Mouse (Mus musculus): ENCODE data around the gene Aqp7. TPM values are rescaled to one million over a fixed set of nuclear protein-coding genes. Genes with fewer than 3 reads are reported as not detected.

Aqp7 gene
- polyA plus RNA-seq, 1 experiment from 2014 or later: not detected

DNA sequence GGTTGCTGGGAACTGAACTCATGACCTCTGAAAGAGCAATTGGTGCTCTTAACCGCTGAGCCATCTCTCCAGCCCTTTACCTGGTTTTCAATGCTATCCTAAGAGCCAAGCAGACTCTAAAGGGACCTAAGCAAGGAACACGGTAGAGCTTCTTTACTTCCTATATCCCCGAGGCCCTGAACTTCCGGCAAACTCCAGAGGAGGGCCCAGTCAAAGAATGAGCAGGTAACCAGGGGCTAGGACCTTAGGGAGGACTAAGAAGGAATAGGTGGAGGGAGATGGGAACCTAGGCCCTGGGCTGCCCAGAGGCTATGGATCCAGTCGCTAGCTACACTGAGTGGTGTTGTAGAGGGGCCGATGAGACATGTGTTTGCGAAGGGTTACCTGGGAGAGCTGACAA lies 3.8 kb upstream of the Aqp7 start:
- no peaks in the 10 kb centered on the region for H3K9me3 ChIP-seq (ENCODE audit: control insufficient read depth, low read length)
- no peaks in the 10 kb centered on the region for H3K27me3 ChIP-seq (ENCODE audit: control insufficient read depth, insufficient read depth, low read length)
- DNase-seq (ENCODE audit: low spot score) (no peak), ATAC-seq (replicated peaks; ENCODE audit: low FRiP score) (no peak)
- no peak overlapping the region for H3K9ac ChIP-seq (ENCODE audit: low read length)
- H3K27ac ChIP-seq (ENCODE audit: low read depth, low read length): no peak overlapping the region
- no peak overlapping the region for H3K4me2 ChIP-seq (ENCODE audit: low read depth, low read length, severe bottlenecking)
- 75% methylated on average over 7 of the region's 7 CpGs for WGBS
- H3K4me1 ChIP-seq (replicated peaks; ENCODE audit: control insufficient read depth, insufficient read depth, low read length): no peaks in the 10 kb centered on the region
- H3K4me3 ChIP-seq (ENCODE audit: low read depth, low read length): no peak overlapping the region
- no peaks in the 10 kb centered on the region for H3K36me3 ChIP-seq (ENCODE audit: control insufficient read depth, insufficient read depth, low read length)

DNA sequence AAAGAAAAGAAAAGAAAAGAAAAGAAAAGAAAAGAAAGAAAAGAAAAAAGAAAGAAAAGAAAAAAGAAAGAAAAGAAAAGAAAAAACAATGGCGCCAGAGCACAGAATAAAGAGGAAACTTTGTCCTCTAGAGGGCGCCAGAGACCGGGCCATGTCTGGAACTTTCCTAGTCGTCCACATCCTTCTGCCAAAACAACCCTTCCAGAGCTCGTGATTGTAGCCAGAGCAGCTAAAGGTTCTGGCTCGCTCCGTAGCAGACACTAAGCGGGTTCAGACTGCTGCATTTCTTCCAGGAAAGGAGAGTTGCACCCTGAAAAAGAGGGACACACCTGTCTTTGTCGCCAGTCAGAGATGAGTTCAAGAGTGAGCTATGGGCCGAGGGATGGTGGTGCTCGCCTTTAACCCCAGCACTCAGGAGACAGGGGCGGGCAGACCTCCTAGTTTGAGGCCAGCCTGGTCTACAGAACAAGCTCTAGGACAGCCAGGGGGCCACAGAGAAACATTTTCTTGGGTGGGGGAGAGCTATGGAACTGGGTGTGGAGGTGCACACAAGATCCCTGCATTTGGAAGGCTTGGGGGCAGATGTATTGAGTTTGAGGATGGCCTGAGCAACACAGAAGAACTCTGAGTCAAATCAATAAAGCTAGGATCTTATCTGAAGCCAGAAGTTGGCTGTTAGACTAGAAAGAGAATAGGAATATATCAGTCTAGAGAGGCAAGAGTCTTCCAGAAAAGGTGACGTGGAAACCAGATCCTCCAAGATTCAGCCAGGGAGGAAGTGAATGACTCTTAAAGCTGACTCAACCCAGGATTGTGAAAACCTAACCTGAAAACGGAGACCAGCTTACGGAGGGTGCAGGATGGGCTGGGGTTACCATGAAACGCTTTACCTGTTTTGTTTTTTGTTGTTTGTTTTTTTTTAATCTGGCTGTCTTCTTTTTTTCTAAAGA lies 3.1 kb upstream of the Aqp7 start:
- Histone ChIP-seq H3K36me3 (ENCODE audit: control insufficient read depth, insufficient read depth, low read length) (no peaks in the 10 kb centered on the region), H3K9me3 (ENCODE audit: control insufficient read depth, low read length) (no peaks in the 10 kb centered on the region), H3K27ac (ENCODE audit: low read depth, low read length) (no peak overlapping the region), H3K9ac (ENCODE audit: low read length) (peak overlapping the region; percentile 39; the same call in 1 of the 2 replicates), H3K4me2 (ENCODE audit: low read depth, low read length, severe bottlenecking) (peak overlapping the region; percentile 36), H3K27me3 (ENCODE audit: control insufficient read depth, insufficient read depth, low read length) (no peaks in the 10 kb centered on the region), H3K4me1 (replicated peaks; ENCODE audit: control insufficient read depth, insufficient read depth, low read length) (no peaks in the 10 kb centered on the region), H3K4me3 (ENCODE audit: low read depth, low read length) (no peak overlapping the region)
- peak; percentile 89 for DNase-seq (ENCODE audit: low spot score)
- peak; percentile 66; the same call in 1 of the 2 replicates for ATAC-seq (replicated peaks; ENCODE audit: low FRiP score)
- WGBS: 38% methylated on average over 16 of the region's 16 CpGs

DNA sequence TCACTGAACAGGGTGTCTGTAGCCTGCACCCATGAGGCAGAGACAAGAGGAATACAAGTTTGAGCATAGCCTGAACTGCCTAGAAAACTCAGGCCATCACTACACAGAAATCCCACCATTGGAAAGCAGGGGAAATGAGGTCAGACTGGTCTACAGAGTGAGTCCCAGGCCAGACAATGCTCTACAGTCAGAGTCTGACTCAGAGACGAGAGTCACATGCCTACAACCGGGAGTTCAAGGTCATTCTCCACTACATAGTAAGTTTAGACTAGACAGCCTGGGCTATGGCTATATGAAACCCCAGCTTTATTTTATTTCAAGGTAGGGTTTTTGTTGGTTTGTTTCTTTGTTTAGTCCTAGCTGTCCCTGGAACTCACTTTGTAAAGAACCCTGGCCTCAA lies 987 bp upstream of the Aqp7 start:
- H3K9me3 ChIP-seq (ENCODE audit: control insufficient read depth, low read length): no peaks in the 10 kb centered on the region
- H3K4me2 ChIP-seq (ENCODE audit: low read depth, low read length, severe bottlenecking): no peak overlapping the region
- no peaks in the 10 kb centered on the region for H3K27me3 ChIP-seq (ENCODE audit: control insufficient read depth, insufficient read depth, low read length)
- H3K4me3 ChIP-seq (ENCODE audit: low read depth, low read length): no peak overlapping the region
- DNase-seq (ENCODE audit: low spot score): no peak
- 68% methylated on average over 2 of the region's 2 CpGs for WGBS
- no peak for ATAC-seq (replicated peaks; ENCODE audit: low FRiP score)
- H3K9ac ChIP-seq (ENCODE audit: low read length): no peak overlapping the region
- H3K27ac ChIP-seq (ENCODE audit: low read depth, low read length): no peak overlapping the region
- H3K4me1 ChIP-seq (replicated peaks; ENCODE audit: control insufficient read depth, insufficient read depth, low read length): no peaks in the 10 kb centered on the region
- H3K36me3 ChIP-seq (ENCODE audit: control insufficient read depth, insufficient read depth, low read length): no peaks in the 10 kb centered on the region

DNA sequence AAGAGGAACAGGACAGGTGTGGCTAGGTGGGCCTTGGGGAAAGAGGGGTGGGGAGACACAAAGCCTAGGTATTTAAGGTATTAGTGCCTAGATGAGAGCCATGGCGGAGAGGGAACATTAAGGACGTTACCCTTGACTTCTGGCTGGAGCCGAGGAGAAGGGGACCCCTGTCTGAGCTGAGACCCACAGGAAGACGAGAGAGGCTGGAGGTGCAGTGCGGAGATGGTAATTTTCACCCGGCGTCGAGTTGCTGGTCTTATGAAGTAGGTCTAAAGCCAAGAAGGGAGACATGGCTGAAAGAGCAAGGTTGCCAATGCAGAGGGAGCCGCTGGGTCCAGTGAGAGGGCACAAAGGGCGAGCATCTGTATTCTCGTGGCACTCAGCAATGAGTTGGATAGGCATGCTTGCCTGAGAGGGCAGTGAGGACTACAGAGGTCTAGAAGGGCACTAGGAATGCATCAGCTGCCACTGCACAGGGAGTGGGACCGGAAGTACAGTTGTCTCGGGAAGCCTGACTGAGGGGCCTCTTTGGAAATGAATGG lies 1.6 kb downstream of the Aqp7 start:
- Histone ChIP-seq H3K27ac (ENCODE audit: low read depth, low read length) (no peak overlapping the region), H3K27me3 (ENCODE audit: control insufficient read depth, insufficient read depth, low read length) (no peaks in the 10 kb centered on the region), H3K36me3 (ENCODE audit: control insufficient read depth, insufficient read depth, low read length) (no peaks in the 10 kb centered on the region), H3K4me3 (ENCODE audit: low read depth, low read length) (no peak overlapping the region), H3K4me1 (replicated peaks; ENCODE audit: control insufficient read depth, insufficient read depth, low read length) (no peaks in the 10 kb centered on the region), H3K9me3 (ENCODE audit: control insufficient read depth, low read length) (no peaks in the 10 kb centered on the region), H3K9ac (ENCODE audit: low read length) (no peak overlapping the region), H3K4me2 (ENCODE audit: low read depth, low read length, severe bottlenecking) (no peak overlapping the region)
- WGBS: 86% methylated on average over 13 of the region's 13 CpGs
- DNase-seq (ENCODE audit: low spot score): no peak
- ATAC-seq (replicated peaks; ENCODE audit: low FRiP score): no peak

DNA sequence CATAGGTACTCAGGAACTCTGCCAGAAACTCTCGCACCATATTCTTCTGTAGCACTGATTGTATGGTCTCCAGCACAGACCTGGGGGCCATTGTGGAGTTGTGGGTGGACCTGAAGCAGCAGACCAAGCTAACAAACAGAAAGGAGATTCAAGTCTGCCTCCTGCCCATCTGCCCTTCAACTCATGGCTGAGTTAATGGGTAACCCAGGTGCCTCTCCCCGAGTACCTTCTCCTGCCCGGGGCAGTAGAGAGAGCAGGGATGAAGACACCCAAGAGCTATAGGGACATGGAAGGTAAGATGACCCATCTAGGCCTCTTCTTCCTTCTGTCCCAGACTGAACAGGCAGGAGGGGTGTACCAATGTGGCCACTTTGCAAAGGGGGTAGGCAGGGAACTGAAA lies 2.7 kb downstream of the Aqp7 start:
- H3K4me2 ChIP-seq (ENCODE audit: low read depth, low read length, severe bottlenecking): no peak overlapping the region
- DNase-seq (ENCODE audit: low spot score) (no peak), ATAC-seq (replicated peaks; ENCODE audit: low FRiP score) (no peak)
- H3K27me3 ChIP-seq (ENCODE audit: control insufficient read depth, insufficient read depth, low read length): no peaks in the 10 kb centered on the region
- H3K9me3 ChIP-seq (ENCODE audit: control insufficient read depth, low read length): no peaks in the 10 kb centered on the region
- no peak overlapping the region for H3K9ac ChIP-seq (ENCODE audit: low read length)
- H3K36me3 ChIP-seq (ENCODE audit: control insufficient read depth, insufficient read depth, low read length): no peaks in the 10 kb centered on the region
- 85% methylated on average over 3 of the region's 3 CpGs for WGBS
- no peaks in the 10 kb centered on the region for H3K4me1 ChIP-seq (replicated peaks; ENCODE audit: control insufficient read depth, insufficient read depth, low read length)
- no peak overlapping the region for H3K4me3 ChIP-seq (ENCODE audit: low read depth, low read length)
- no peak overlapping the region for H3K27ac ChIP-seq (ENCODE audit: low read depth, low read length)

DNA sequence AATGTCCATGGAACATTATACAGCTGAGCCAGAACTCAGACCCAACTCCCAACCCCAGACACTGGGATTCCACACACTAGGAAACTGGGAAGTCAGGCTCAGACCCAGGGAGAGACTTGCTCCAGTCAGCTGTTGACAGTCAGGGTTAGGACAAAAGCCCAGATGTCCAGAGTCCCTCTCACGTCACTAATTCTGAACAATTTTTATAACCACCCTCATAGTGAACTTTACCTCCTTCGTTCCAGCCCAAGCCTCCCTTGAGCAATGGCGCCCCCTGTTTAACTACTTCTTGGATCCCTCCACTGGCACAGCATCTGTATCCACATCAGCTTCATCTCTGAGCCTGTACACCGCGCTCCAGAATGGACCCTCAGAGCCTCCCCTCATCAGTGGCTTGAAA lies 4.0 kb downstream of the Aqp7 start:
- H3K27me3 ChIP-seq (ENCODE audit: control insufficient read depth, insufficient read depth, low read length): no peaks in the 10 kb centered on the region
- no peaks in the 10 kb centered on the region for H3K9me3 ChIP-seq (ENCODE audit: control insufficient read depth, low read length)
- WGBS: 82% methylated on average over 5 of the region's 5 CpGs
- ATAC-seq (replicated peaks; ENCODE audit: low FRiP score): no peak
- no peaks in the 10 kb centered on the region for H3K4me1 ChIP-seq (replicated peaks; ENCODE audit: control insufficient read depth, insufficient read depth, low read length)
- no peak overlapping the region for H3K4me3 ChIP-seq (ENCODE audit: low read depth, low read length)
- no peak overlapping the region for H3K9ac ChIP-seq (ENCODE audit: low read length)
- H3K36me3 ChIP-seq (ENCODE audit: control insufficient read depth, insufficient read depth, low read length): no peaks in the 10 kb centered on the region
- no peak for DNase-seq (ENCODE audit: low spot score)
- no peak overlapping the region for H3K27ac ChIP-seq (ENCODE audit: low read depth, low read length)
- no peak overlapping the region for H3K4me2 ChIP-seq (ENCODE audit: low read depth, low read length, severe bottlenecking)

DNA sequence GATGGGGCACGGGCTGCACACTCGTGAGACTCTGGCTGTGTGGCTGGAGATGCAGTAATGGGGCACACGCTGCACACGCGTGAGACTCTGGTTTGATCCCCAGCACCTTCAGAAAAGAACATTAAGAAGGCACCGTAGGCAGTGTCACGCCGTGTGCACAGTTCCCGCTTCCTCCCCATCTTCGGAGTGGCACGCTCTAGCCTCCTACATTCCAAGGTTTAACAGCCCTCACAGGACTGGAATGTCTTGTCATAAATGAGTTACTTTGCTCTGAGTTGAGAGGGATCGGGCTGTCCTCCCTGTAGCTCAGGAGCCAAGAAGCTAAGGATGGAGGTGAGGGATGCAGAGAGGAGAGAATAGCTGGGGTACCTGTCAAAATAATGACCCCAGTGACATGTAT lies 5.1 kb downstream of the Aqp7 start:
- H3K4me1 ChIP-seq (replicated peaks; ENCODE audit: control insufficient read depth, insufficient read depth, low read length): no peaks in the 10 kb centered on the region
- no peak for ATAC-seq (replicated peaks; ENCODE audit: low FRiP score)
- 87% methylated on average over 12 of the region's 12 CpGs for WGBS
- H3K27ac ChIP-seq (ENCODE audit: low read depth, low read length): no peak overlapping the region
- H3K4me2 ChIP-seq (ENCODE audit: low read depth, low read length, severe bottlenecking): no peak overlapping the region
- no peak overlapping the region for H3K9ac ChIP-seq (ENCODE audit: low read length)
- H3K4me3 ChIP-seq (ENCODE audit: low read depth, low read length): no peak overlapping the region
- no peaks in the 10 kb centered on the region for H3K9me3 ChIP-seq (ENCODE audit: control insufficient read depth, low read length)
- H3K36me3 ChIP-seq (ENCODE audit: control insufficient read depth, insufficient read depth, low read length): no peaks in the 10 kb centered on the region
- H3K27me3 ChIP-seq (ENCODE audit: control insufficient read depth, insufficient read depth, low read length): no peaks in the 10 kb centered on the region
- DNase-seq (ENCODE audit: low spot score): no peak

DNA sequence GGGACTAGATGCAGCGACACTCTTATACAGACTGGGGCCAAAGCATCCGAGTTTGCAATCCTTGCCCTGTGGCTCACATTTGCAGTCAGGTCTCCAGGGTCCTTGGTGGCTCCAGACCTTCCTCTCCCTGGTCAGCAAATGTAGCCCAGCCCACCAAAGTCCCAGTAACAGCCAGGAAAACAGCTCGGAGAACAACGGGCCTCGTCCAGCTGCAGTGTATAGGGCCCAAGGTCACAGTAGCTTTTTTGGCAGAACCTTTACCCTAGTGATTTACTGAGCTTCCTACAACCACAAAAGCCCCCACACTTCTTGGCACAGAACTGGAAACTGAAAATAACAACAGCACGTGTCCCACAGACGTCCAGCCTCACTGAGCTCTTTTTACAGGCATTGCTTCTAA lies 7.0 kb downstream of the Aqp7 start:
- H3K27ac ChIP-seq (ENCODE audit: low read depth, low read length): no peak overlapping the region
- ATAC-seq (replicated peaks; ENCODE audit: low FRiP score) (no peak), DNase-seq (ENCODE audit: low spot score) (no peak)
- WGBS: 88% methylated on average over 7 of the region's 7 CpGs
- no peak overlapping the region for H3K4me3 ChIP-seq (ENCODE audit: low read depth, low read length)
- H3K4me2 ChIP-seq (ENCODE audit: low read depth, low read length, severe bottlenecking): no peak overlapping the region
- no peaks in the 10 kb centered on the region for H3K4me1 ChIP-seq (replicated peaks; ENCODE audit: control insufficient read depth, insufficient read depth, low read length)
- H3K9me3 ChIP-seq (ENCODE audit: control insufficient read depth, low read length): no peaks in the 10 kb centered on the region
- H3K27me3 ChIP-seq (ENCODE audit: control insufficient read depth, insufficient read depth, low read length): no peaks in the 10 kb centered on the region
- no peak overlapping the region for H3K9ac ChIP-seq (ENCODE audit: low read length)
- no peaks in the 10 kb centered on the region for H3K36me3 ChIP-seq (ENCODE audit: control insufficient read depth, insufficient read depth, low read length)

DNA sequence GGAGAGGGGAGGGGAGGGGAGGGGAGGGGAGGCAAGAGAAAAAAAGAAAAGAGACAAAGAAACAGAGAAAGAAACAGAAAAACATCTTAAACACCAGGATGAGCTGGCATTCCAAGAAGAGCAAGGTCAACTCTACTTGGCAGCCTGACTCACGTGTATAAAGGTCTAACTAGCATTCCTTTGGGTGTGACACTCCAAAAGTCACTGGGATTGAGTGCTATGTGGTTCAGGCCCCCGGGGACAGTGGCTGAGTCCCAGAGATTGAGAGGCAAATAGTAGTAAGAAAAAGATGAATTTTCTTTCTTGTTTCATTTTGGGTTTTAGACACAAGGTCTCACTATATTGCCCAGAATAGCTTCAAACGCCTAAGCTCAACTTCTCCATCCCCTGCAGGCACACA lies 10.0 kb downstream of the Aqp7 start:
- no peaks in the 10 kb centered on the region for H3K9me3 ChIP-seq (ENCODE audit: control insufficient read depth, low read length)
- 65% methylated on average over 3 of the region's 3 CpGs for WGBS
- no peak overlapping the region for H3K9ac ChIP-seq (ENCODE audit: low read length)
- H3K27me3 ChIP-seq (ENCODE audit: control insufficient read depth, insufficient read depth, low read length): no peaks in the 10 kb centered on the region
- no peak overlapping the region for H3K27ac ChIP-seq (ENCODE audit: low read depth, low read length)
- no peak overlapping the region for H3K4me2 ChIP-seq (ENCODE audit: low read depth, low read length, severe bottlenecking)
- no peak for DNase-seq (ENCODE audit: low spot score)
- H3K4me1 ChIP-seq (replicated peaks; ENCODE audit: control insufficient read depth, insufficient read depth, low read length): no peaks in the 10 kb centered on the region
- no peak for ATAC-seq (replicated peaks; ENCODE audit: low FRiP score)
- no peak overlapping the region for H3K4me3 ChIP-seq (ENCODE audit: low read depth, low read length)
- no peaks in the 10 kb centered on the region for H3K36me3 ChIP-seq (ENCODE audit: control insufficient read depth, insufficient read depth, low read length)
